Mouse (Mus musculus): ENCODE measurements at regions not wholly inside any gene's neighbourhood (a gene's known extent, or its start where the extent isn't known, plus 50 kb on each side); places are given as distances from the start of the nearest gene placed in this dataset.
"Not testable (repeated sequence)": the region's sequence is repeated elsewhere in the genome, so short reads cannot be mapped to it uniquely, and the experiment has no call there.

DNA sequence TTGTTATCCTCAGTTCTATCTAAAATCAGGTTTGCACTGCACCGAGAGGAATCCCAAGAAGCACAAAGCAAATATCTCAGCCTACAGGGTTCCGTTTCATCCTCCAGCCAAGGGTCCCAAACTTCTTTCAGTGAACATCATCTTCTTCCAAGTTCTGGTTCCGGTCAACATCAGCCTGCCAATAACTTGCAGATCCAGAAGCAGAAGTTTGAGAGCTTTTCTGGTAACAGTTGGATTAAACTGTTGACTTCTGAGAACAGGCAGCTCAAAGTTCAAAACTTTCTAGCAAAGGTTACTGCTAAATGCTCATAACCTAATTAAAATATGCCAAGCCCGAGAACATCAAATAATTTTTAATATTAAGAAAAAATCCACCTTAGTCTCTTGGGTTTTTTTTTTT is 237.0 kb upstream of the Gm37988 start:
- DNase-seq, result no peak

DNA sequence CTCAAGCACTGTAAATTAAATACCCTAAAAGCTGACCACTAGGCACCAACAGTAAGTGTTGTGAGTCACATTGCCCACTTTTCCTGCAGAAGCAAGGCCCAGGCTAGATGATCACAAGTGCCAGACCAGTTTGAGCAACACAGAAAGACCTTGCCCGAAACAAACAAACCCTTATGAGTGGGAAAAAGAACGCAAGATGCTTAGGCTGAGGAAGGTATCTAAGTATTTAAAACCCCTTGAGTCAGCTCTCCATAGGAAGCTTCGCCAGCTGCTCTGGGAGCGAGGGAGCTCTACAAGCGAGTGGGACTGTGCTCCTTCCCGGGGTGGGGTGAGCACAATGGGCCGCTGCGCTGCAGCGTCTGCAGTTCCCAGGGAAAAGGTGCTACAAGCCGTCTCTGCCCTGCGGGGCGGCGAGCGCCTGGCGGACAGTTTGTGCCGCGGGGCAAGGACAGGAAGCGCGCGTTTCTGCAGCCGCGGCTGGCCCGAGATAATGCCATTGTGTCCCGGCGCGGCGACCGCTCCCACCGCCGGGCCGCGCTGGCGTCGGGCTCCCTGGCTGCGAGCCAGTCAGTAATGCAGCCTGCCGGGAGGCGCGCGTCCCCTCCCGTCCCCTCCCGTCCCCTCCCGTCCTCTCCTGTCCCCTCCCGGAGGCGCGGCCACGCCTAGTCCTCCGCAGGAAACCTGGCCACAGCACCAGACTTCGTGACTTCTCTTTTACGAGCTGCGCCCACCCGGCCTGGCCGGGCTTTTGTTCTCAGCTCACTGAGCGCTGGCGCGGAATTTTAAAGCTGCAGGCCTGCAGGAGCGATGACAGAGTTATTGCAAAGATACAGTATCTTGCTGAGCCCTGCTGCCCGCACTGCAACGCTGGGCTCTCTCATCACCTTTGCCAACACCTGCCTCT is 236.1 kb upstream of the Gm37988 start:
- peak; percentile 90 for DNase-seq

DNA sequence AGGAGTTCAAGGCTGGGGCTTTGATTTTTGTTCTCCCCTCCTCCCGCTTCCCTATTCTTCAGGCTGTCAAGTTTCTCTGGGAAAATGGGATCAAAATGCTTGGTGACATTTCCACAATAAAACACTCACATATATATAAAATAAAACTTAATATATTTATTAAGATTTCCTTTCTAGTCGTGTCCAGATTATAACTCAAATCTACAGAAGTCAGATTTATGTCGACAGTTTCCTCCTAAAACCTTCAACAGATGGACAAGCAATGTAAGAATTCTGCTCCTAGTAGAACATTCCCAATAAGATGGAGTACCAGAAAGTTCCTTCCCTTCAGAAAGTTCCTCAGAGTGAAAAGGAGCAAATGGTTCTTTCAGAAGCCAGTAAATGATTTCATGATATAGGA is 235.4 kb upstream of the Gm37988 start:
- no peak for DNase-seq

DNA sequence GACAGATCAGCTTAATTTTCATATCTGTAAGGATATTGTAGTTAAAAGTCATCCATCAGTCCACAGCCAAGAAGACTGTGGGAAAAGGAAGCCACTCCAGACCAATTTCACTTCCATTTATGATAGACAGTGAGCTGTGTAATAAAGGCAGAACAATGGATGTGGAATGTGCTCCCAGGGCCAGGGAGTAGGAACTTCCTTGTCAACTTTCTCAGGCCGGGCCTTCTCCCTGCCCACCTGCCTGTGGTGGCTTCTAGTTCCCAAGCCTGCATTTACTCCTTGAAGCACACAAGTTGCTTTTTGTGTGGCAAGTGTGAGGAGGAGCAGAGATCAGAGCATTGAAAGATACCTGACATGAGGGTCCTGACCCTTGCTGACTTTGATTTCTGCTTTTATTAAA is 233.6 kb upstream of the Gm37988 start:
- peak; percentile 22 for DNase-seq

DNA sequence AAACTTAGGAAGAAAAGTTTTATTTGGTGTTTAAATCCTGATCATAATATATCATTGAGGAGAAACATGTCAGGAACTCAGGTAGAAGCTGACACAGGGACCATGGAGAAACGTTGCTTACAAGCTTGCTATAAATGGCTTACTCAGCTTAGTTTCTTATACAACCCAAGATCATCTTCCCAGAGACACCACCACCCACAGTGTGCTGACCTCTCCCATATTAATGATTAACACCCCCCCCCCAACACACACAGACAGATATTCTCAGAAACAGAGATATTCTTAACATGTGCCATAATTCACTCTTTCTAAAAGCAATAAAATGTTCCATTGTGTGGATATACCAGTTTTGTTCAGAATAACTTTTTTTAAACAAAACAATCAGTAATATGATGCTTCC is 230.7 kb upstream of the Gm37988 start:
- DNase-seq, result no peak

DNA sequence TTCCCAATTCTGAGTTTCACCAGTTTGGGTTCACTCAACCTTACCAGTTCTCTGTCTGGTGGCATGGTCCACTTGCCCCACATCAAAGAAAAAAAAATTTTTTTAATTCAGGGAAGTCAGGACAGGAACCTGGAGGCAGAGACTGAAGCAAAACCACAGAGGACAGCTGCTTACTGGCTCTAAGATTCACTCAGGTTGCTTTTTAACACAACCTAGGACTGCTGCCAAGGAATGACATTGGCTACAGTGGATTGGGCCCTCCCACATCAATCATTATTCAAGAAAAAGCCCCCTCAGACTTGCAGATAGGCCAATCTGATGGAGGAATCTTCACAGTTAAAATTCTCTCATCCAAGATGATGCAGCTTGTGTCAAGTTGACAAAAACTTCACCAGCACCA is 225.2 kb upstream of the Gm37988 start:
- no peak for DNase-seq

DNA sequence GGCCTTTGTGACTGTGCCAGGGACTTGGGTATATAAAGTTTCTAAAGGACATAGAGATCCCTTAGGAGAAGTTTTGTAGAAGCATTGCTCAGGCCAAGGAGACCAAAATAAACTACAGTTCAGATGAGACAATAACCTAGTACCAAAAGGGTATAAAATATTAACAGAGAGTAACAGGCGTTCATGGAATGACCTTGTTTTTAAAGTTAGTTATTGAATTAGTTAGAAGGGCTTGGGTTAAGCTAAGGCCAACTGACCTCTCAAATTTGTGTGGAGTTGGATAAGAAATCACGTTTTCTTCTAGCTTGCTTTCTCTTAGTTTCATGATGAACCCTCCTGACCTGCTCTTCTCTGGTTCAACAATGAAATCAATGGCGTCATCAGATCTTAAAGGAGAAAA is 209.8 kb upstream of the Gm37988 start:
- no peak for DNase-seq

DNA sequence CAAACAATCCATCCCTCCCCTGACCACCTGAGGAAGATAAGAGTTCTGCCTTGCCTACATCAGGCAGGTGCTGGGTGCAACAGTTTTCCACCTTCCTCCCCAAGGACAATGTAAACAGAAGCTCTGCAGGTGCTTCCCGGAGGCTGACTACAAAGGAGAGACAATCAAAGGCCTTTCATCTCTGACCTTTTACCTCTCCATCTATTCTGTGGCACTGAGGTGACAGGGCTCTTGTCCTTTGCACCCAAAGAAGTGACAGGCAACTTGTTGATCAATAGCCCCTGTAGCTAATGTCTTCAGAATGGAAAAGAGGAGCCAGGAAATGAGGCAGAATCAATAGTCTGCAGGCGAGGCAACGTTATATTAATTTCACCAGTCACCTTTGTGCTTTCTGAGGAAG is 209.3 kb upstream of the Gm37988 start:
- no peak for DNase-seq

DNA sequence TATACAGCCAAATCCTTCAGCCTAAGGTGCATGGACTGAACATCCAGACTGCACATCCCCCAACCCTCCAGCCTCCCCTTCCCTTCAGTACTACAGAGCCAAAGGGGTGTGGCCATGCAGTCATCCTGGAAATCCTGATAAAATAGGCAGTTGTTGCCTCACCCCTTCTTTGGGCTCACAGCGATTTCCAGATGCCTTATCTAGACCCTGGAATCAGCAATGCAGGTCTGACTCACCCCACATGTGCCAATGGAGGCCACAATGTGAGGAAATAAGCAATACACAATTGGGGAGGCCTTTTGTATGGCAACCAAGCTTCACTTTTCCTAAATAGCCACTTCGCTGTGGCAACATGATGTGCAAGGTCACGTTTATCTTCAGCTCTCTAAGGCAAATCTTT is 205.3 kb upstream of the Gm37988 start:
- DNase-seq, result peak; percentile 54

DNA sequence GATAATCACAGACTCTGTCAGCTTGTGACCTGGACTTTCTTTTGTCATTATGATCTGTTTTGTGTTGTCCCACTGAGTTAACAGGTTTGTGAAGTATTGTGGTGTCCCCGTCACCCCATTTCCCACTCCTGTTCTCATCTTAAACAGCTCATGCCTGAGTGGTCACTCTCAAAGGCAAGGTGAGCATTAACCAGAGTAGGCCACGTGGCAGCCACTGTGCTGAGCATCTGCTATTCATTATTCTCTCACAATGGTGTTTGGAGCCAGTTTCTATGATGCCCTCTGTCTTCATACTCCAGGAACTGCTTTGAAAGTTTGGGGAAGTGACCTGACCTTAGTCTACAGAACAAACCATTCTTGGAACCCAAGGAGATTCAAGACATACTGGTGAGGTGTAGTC is 198.9 kb upstream of the Gm37988 start:
- no peak for DNase-seq

DNA sequence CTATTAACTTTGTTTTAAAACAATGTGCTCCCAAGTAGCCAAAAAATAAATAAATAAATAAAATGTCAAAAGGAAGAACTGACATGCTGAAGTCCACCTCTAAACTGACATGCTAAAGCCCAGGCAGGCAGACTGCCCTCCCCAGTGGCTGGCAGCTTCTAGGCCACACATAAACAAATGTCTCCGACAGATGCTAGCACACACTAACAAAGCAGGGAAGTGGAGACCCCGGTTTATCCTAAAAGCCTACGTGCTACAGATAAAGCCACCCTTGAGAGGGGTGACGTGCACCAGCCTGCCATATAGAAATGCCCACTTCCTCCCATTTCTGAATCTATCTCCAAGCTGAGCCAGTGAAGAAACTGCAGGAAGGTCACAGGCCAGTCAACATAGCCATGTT is 194.4 kb upstream of the Gm37988 start:
- peak; percentile 69 for DNase-seq

DNA sequence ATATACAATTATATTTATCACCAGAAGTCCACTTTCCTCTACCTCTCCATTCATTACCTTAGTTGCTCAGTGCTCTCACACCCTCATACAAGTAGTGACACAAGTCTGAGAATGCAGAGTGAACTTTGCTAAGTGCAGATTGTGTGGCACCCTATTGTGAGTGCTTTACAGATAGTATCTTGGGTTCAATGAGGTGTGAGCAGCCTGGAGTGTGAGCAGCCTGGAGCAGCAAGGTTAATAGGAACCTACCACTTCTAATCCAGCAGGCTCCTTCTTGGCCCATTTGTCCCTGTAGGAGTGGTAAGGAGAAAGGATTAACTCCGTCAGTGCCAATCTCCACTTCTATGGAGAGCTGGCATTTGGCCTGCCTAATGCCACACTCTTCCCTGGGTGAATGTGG is 192.4 kb upstream of the Gm37988 start:
- no peak for DNase-seq

DNA sequence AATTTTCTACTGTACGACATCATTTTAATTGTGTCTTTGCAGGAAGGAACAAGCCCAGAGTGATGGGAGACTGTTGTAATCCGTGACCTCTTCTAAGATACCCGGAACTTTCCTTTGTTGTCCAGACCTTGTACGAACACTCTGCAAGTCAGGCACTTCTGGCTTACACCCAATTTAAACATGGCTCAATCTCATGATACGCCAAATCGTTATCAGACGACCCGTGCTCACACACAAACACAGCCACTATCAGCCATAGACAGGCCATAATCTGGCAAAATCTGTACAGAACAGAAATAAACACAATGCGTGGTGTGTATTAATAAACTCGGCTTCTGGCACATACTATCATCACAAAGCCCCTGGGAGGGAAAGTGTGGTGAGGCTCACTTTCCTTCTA is 190.2 kb upstream of the Gm37988 start:
- DNase-seq, result peak; percentile 76

DNA sequence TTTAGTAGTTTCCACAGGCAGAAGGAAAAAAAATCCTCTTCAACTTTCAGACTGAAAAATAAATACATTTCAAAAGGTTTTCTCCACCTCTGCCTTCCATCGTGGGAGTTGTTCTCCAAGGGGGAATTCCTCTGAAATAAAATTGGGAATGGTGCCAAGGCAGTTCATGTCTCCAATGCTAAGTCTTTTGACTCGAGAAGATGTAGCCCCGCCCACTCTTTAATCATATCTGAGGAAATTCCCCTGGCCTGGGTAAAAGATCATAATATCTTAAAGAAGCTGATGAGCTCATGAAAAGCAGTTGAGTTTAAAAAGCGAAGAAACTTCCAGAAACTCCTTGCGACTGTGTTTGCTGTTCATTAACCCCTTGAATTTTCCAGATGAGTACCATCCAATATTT is 185.3 kb upstream of the Gm37988 start:
- DNase-seq, result peak; percentile 49

DNA sequence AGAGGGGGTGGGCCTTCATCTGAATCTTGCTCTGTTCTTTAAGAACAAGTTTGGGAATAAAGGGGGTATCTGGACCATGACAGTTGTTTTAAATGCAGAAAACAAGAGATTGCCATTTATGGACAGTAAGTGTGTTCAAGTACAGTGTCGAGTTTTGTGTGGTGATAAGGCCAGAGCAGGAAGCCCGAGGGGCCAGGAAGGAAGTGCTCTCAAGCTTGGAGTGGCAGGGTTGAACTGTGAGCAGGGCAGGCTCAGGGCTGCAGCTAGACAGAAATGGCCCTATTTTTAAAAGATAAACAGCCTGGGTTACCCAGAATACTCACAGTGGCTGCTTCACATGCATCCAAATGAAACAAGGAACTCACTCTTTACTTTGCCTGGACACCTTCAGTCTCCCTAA is 184.4 kb upstream of the Gm37988 start:
- DNase-seq, result peak; percentile 24

DNA sequence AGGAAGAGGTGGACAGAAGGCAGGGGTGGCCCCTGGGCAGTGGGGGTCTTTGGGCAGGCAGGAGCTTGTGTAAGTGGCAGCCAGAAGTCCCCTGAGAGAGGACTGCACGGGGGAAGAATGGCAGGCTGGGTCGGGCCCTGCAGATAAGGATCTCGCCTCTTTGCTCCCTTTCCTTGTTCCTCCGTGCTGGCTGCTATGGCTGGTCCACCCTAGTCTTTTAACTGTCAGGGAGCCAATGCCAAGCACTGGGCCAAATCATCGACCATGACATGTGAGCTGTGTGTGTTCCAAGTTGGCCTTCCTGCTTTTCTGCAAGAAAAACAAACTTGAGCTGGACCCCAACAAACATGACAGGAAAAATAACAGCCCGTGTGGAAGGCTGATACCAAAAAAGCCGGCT is 153.8 kb upstream of the Gm37988 start:
- peak; percentile 22 for DNase-seq

DNA sequence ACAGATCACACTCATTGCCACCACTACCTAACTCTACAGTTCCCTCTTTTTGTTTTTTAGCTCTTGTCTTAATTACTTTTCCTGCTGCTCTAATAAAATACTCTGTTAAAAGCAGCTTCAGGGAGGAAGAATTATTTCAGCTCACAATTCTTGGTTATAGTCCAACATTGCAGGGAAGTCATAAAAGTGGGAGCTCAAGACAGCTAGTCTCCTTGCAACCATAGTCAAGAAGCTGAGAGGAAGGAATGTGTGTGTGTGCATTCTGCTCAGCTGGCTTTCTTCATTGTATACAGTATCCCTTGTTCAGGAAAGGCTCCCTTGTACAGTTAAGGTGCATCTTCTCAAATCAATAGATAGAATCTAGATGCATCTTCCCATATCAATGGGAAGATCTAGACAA is 152.4 kb upstream of the Gm37988 start:
- DNase-seq, result no peak

DNA sequence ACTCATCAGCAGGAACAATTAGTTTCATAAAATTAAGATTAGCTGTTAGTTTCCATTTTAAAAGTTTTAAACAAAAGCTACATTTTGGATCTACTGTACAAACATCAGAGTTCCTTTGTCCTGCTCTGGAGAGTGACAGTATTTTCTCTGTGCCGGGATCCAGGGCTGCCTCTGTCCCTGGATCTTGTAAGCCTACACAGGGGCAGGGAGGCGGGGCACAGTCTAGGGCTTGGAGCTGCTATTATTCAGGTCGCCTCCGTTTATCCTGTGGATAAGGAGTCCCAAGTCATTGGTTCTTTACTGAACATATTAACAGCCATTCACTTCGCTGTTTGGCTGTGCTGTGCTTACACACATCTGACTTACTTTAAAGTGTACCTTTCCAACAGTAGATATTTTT is 150.8 kb upstream of the Gm37988 start:
- DNase-seq, result no peak

DNA sequence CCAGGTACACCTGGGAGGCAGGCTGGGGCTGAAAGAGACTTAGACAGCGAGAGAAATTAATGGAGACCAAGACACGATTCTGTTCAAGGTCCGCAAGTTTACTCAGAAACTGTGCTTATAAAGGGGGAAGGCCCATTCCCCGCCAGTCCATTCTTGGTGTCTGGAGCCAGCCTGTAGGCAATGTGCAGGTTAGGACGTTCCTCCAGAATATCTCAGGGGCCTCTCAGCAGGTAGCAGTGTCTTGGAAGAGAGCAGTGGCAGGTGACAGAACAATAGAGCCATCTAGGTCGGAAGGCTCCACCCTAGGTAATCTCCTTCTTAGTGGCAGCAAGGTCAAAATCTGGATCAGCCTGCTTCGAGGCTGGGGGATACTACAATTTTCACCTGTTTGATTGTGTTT is 147.6 kb upstream of the Gm37988 start:
- DNase-seq, result not testable (repeated sequence)

DNA sequence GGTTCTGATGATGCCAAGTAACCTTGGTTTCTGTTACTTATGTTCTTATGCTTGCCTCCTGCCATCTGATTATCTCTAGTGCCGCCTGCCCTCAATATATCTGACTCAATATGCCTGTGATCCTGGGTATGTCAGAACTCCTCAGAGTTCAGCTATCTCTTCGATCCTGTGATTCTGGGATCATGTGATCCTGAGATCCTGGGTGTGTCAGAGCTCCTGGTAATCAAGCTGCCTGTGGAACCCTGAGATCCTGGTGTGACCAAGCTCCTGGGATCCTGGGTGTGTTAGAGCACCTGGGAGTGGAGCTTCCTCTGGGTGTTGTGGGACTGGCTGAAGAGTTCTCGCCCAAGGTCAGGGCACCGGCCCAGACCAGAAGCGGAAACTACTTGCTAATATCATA is 147.1 kb upstream of the Gm37988 start:
- DNase-seq, result not testable (repeated sequence)

DNA sequence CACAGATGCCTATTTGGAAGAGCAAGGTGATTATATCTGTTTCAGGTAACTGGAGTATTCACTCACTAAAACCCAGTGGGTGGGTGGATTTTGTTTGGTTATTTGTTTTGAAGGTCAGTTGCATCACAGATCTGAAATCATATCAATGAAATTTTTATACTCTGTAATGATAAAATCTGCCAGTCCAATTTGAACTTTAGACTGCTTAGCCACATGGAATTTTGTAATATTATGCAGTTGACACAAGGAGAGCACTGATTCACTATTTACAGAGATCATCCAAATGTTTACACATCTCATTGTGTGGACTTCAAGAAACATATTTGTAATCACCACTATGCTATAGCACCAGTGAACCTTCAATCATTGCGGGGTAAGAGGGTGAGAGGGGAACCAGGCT is 145.9 kb upstream of the Gm37988 start:
- no peak for DNase-seq

DNA sequence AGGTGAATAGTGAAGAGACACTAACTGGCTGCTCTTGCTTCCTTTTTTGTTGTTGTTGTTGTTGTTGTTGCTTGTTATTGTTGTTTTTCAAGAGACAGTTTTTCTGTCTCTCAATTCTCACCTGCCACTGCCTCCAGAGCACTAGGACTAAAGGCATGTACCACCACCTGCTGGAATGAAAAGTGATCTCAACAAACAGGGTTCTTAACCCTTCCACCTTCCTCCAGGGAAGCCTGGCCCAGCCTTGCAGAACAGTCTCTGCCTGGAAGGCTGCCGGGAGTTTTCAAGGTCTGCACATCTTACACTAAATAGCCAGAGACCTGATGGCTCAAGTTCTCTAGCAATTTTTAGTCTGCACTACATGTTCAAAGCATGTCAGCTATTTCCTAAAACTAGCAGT is 138.0 kb upstream of the Gm37988 start:
- peak; percentile 7 for DNase-seq

DNA sequence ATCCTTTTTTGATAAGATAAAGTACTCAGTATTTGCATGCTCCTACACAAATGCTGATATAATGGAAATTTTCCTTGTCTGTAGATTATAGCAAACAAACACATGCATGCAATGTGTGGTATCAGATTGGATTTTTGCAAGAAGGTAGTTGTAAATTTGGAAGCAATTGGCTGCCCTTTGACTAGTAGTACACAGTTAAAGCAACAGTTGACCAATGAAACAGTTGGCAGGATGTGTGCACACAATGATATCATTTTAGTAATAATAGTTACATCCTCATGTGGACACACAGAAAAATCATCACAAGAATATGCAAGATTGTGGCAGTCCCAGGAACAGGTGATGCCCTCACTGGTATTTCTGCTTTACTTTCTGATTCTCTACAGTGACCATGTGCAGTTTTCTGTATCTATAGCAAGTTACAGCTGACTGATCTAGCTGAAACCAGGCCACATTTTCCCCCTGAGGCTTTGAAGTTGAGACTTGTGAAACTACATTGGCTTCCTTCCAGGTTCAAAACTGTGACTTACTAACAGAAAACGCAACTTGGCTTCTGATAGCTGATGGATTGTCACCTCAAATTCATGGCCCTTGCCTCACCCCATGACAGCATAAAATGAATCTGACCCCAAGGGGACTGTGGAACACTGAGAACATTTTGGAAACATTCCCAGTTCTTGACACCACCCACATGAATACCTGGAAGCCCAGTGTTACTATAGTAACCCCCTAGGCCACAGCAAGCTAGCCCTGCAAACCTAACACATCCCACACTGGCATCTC is 136.3 kb upstream of the Gm37988 start:
- peak; percentile 10 for DNase-seq

DNA sequence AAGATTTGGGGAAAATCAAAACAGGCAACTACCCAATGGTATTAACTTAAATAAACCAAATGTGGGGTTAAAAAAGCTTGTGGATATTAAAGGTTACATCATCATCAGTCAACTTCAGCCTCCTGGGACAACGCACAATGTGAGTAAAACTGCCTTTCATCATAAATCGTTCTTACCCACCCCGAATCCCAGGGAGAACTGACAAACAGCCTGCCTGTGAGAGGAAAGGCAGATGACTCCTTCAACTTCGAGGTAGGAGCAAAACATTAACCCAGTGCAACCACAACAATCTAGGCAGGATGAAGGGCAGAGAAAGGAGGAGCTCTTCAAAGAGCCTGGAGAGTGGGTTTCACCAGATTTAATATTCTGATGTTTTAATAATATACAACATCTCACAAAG is 135.3 kb upstream of the Gm37988 start:
- no peak for DNase-seq
